Mouse (Mus musculus): ENCODE results near the gene Spint2. TPM values are rescaled to one million over a fixed set of nuclear protein-coding genes. Genes with fewer than 3 reads are reported as not detected.

Gene Spint2
- total RNA-seq, 1 experiment, result 202 TPM

GRCm38 (mm10) chr7:29276715-29277114 is 5.0 kb downstream of the Spint2 start:
- peaks cover 0 to 17% of the 10 kb centered on the region in 2 experiments; a peak in 1 of 4 replicates for H3K4me1 ChIP-seq (ENCODE audit: control insufficient read depth in 2 of 2, insufficient read depth in 2 of 2, low read length in 2 of 2, poor library complexity in 1 of 2)
- H3K27ac ChIP-seq (ENCODE audit: insufficient read depth, low read depth, low read length, poor library complexity, severe bottlenecking), result no peak overlapping the region
- in situ Hi-C loops (cut with MboI; ENCODE audit: low sequenced_read_pairs in 2 of 2, unreplicated experiment in 2 of 2), result no loop called here
- H3K9me3 ChIP-seq (ENCODE audit: control insufficient read depth, insufficient read depth, low read depth, low read length), result no peaks in the 10 kb centered on the region
- H3K36me3 ChIP-seq (ENCODE audit: control insufficient read depth, insufficient read depth, low read length, poor library complexity, severe bottlenecking), result peaks cover 12% of the 10 kb centered on the region; the same call in 1 of the 2 replicates
- no peak for TF ChIP-seq MAFK (IDR thresholded peaks at IDR 0.05; ENCODE audit: insufficient read depth, low read depth, low read length)
- no peak overlapping the region for H3K4me3 ChIP-seq (ENCODE audit: insufficient read depth in 1 of 2, low read depth in 1 of 2, low read length in 2 of 2, poor library complexity in 1 of 2, severe bottlenecking in 1 of 2)
- DNase-seq (ENCODE audit: low read depth, low spot score), result no peak
- H3K9ac ChIP-seq (ENCODE audit: insufficient read depth, low read depth, low read length, poor library complexity, severe bottlenecking), result no peak overlapping the region

GRCm38 (mm10) chr7:29271687-29272465 is 9.8 kb downstream of the Spint2 start:
- H3K4me3 ChIP-seq (ENCODE audit: insufficient read depth in 1 of 2, low read depth in 1 of 2, low read length in 2 of 2, poor library complexity in 1 of 2, severe bottlenecking in 1 of 2), result no peak overlapping the region
- no peak overlapping the region for H3K27ac ChIP-seq (ENCODE audit: insufficient read depth, low read depth, low read length, poor library complexity, severe bottlenecking)
- TF ChIP-seq ZNF384 (IDR thresholded peaks at IDR 0.05; ENCODE audit: low read depth, low read length), result no peak
- H3K9ac ChIP-seq (ENCODE audit: insufficient read depth, low read depth, low read length, poor library complexity, severe bottlenecking), result peak overlapping the region; percentile 31; the same call in 1 of the 2 replicates
- H3K9me3 ChIP-seq (ENCODE audit: control insufficient read depth, insufficient read depth, low read depth, low read length), result no peaks in the 10 kb centered on the region
- no peak for DNase-seq (ENCODE audit: low read depth, low spot score)
- in situ Hi-C loops (cut with MboI; ENCODE audit: low sequenced_read_pairs in 2 of 2, unreplicated experiment in 2 of 2), result no loop called here
- H3K4me1 ChIP-seq (ENCODE audit: control insufficient read depth in 2 of 2, insufficient read depth in 2 of 2, low read length in 2 of 2, poor library complexity in 1 of 2), result peaks cover 0 to 10% of the 10 kb centered on the region in 2 experiments; a peak in 1 of 4 replicates
- peaks cover 5% of the 10 kb centered on the region; the same call in 1 of the 2 replicates for H3K36me3 ChIP-seq (ENCODE audit: control insufficient read depth, insufficient read depth, low read length, poor library complexity, severe bottlenecking)

GRCm38 (mm10) chr7:29270445-29270844 is 11.3 kb downstream of the Spint2 start:
- no peak for DNase-seq (ENCODE audit: low read depth, low spot score)
- in situ Hi-C loops (cut with MboI; ENCODE audit: low sequenced_read_pairs in 2 of 2, unreplicated experiment in 2 of 2), result no loop called here
- H3K4me1 ChIP-seq (ENCODE audit: control insufficient read depth in 2 of 2, insufficient read depth in 2 of 2, low read length in 2 of 2, poor library complexity in 1 of 2), result peaks cover 0 to 9% of the 10 kb centered on the region in 2 experiments; a peak in 1 of 4 replicates
- no peak for TF ChIP-seq MAFK (IDR thresholded peaks at IDR 0.05; ENCODE audit: insufficient read depth, low read depth, low read length)
- TF ChIP-seq ZC3H11A (IDR thresholded peaks at IDR 0.05; ENCODE audit: borderline replicate concordance, low read depth, low read length), result no peak
- no peak for TF ChIP-seq CHD2 (IDR thresholded peaks at IDR 0.05; ENCODE audit: low read depth, low read length)
- TF ChIP-seq HCFC1 (IDR thresholded peaks at IDR 0.05; ENCODE audit: borderline replicate concordance, insufficient read depth, low read length), result no peak
- no peak overlapping the region for H3K27ac ChIP-seq (ENCODE audit: insufficient read depth, low read depth, low read length, poor library complexity, severe bottlenecking)
- H3K4me3 ChIP-seq (ENCODE audit: insufficient read depth in 1 of 2, low read depth in 1 of 2, low read length in 2 of 2, poor library complexity in 1 of 2, severe bottlenecking in 1 of 2), result no peak overlapping the region
- peaks cover 6% of the 10 kb centered on the region; the same call in 1 of the 2 replicates for H3K36me3 ChIP-seq (ENCODE audit: control insufficient read depth, insufficient read depth, low read length, poor library complexity, severe bottlenecking)
- no peak overlapping the region for H3K9ac ChIP-seq (ENCODE audit: insufficient read depth, low read depth, low read length, poor library complexity, severe bottlenecking)
- no peaks in the 10 kb centered on the region for H3K9me3 ChIP-seq (ENCODE audit: control insufficient read depth, insufficient read depth, low read depth, low read length)

- no peak for DNase-seq (ENCODE audit: low read depth, low spot score)
Observed at GRCm38 (mm10) chr7:29266931-29267330, 14.8 kb downstream of the Spint2 start.

More at GRCm38 (mm10) chr7:29266931-29267330, 14.8 kb downstream of the Spint2 start:
- Histone ChIP-seq H3K9ac (ENCODE audit: insufficient read depth, low read depth, low read length, poor library complexity, severe bottlenecking) (no peak overlapping the region), H3K36me3 (ENCODE audit: control insufficient read depth, insufficient read depth, low read length, poor library complexity, severe bottlenecking) (peaks cover 12% of the 10 kb centered on the region; the same call in 1 of the 2 replicates), H3K4me1 (ENCODE audit: control insufficient read depth in 2 of 2, insufficient read depth in 2 of 2, low read length in 2 of 2, poor library complexity in 1 of 2) (peaks cover 0 to 10% of the 10 kb centered on the region in 2 experiments; a peak in 1 of 4 replicates), H3K9me3 (ENCODE audit: control insufficient read depth, insufficient read depth, low read depth, low read length) (no peaks in the 10 kb centered on the region), H3K27ac (ENCODE audit: insufficient read depth, low read depth, low read length, poor library complexity, severe bottlenecking) (no peak overlapping the region), H3K4me3 (ENCODE audit: insufficient read depth in 1 of 2, low read depth in 1 of 2, low read length in 2 of 2, poor library complexity in 1 of 2, severe bottlenecking in 1 of 2) (no peak overlapping the region)
- TF ChIP-seq CHD2 (IDR thresholded peaks at IDR 0.05; ENCODE audit: low read depth, low read length) (0 out of 2 replicates have a peak, but pooled peaks have one; percentile 18), HCFC1 (IDR thresholded peaks at IDR 0.05; ENCODE audit: borderline replicate concordance, insufficient read depth, low read length) (no peak), ZC3H11A (IDR thresholded peaks at IDR 0.05; ENCODE audit: borderline replicate concordance, low read depth, low read length) (no peak), MAFK (IDR thresholded peaks at IDR 0.05; ENCODE audit: insufficient read depth, low read depth, low read length) (no peak), ZNF384 (IDR thresholded peaks at IDR 0.05; ENCODE audit: low read depth, low read length) (no peak)
- in situ Hi-C loops (cut with MboI; ENCODE audit: low sequenced_read_pairs in 2 of 2, unreplicated experiment in 2 of 2), result no loop called here

All from ES-E14 (cell line).